Comparison of ENCODE assay signal across 13 mouse cellular contexts in the genomic region with DNA sequence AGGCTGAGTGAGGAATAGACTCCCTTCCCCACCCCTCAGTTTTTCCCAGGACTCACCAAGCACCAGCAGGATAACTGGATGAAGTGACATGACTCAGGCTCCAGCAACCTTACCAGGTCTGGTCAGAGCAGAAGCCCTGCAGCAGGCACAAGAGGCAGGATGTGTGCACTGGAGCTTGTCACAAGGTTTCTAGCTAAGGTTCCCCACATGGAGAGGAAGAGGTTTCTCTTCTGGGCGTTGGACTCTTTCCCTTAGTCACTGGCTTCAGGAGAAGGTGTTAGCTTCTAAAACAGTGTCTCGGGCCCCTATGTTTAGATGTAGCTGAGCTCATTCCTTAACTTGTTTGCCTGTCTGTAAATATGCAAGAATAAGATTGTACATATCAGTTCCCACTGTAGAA. TPM values are rescaled to one million over a fixed set of nuclear protein-coding genes. Genes with fewer than 3 reads are reported as not detected.
DNase-seq lines count a peak whose midpoint lies in the region; ATAC-seq and TF ChIP-seq lines count a peak whose summit lies in the region.
"Had no signal": no experiment of that assay in that cellular context is flagged by ENCODE, and none has a peak within 500 bp of the region (broad histone marks: within the 10 kb centered on the region; RNA-seq: fewer than 3 reads in every experiment).

A gene (minus strand): TSS at position 192 of the 400 bp plus-strand sequence.

- H3K9me3 ChIP-seq in liver, postnatal 0 days (ENCODE audit: low read length) = no peaks in the 10 kb centered on the region
- no peaks in the 10 kb centered on the region for H3K9me3 ChIP-seq in kidney, embryonic 16.5 days (ENCODE audit: low read length)
- no peaks in the 10 kb centered on the region for H3K9me3 ChIP-seq in intestine, postnatal 0 days (ENCODE audit: control insufficient read depth)
- H3K9me3 ChIP-seq: forebrain, embryonic 12.5 days; hindbrain, embryonic 15.5 days; limb, embryonic 15.5 days had no signal

- 61% methylated on average over 2 of the region's 2 CpGs for WGBS in liver, adult 2 months
- WGBS in liver, postnatal 0 days (ENCODE audit: insufficient replicate concordance) = 26% methylated on average over 2 of the region's 2 CpGs
- WGBS in kidney, embryonic 16.5 days = 66% methylated on average over 2 of the region's 2 CpGs
- 63% methylated on average over 2 of the region's 2 CpGs for WGBS in intestine, postnatal 0 days

- H3K27me3 ChIP-seq in liver, adult 2 months (ENCODE audit: control insufficient read depth, insufficient read depth, low read length) = no peaks in the 10 kb centered on the region
- no peaks in the 10 kb centered on the region for H3K27me3 ChIP-seq in liver, postnatal 0 days (ENCODE audit: insufficient read depth, low read length)
- H3K27me3 ChIP-seq in kidney, embryonic 16.5 days (ENCODE audit: insufficient read depth, low read length) = no peaks in the 10 kb centered on the region
- H3K27me3 ChIP-seq in intestine, postnatal 0 days (replicated peaks; ENCODE audit: control insufficient read depth, insufficient read depth, low read length) = no peaks in the 10 kb centered on the region
- H3K27me3 ChIP-seq: forebrain, embryonic 12.5 days; hindbrain, embryonic 15.5 days; limb, embryonic 15.5 days had no signal

- H3K79me2 ChIP-seq in liver, adult 2 months (ENCODE audit: control insufficient read depth, insufficient read depth, low read length) = no peaks in the 10 kb centered on the region

- DNase-seq in liver, adult 2 months (ENCODE audit: extremely low read depth, low read depth, low spot score) = peak; percentile 16
- DNase-seq in liver = no peak
- no peak for DNase-seq in liver, postnatal 0 days
- peak; percentile 42 for DNase-seq in thymus, postnatal 14 days
- DNase-seq in left cerebral cortex, adult 11 months (ENCODE audit: low spot score) = no peak
- DNase-seq: adrenal gland, adult 2 months; midbrain, embryonic 14.5 days had no signal

- no peak within 1 kb of the TSS for H3K9ac ChIP-seq in liver, adult 2 months (ENCODE audit: low read depth, low read length)
- no peak within 1 kb of the TSS for H3K9ac ChIP-seq in liver, postnatal 0 days (replicated peaks)
- no peak within 1 kb of the TSS for H3K9ac ChIP-seq in kidney, embryonic 16.5 days (replicated peaks; ENCODE audit: low read length)
- no peak within 1 kb of the TSS for H3K9ac ChIP-seq in intestine, postnatal 0 days (ENCODE audit: low read depth, low read length)
- H3K9ac ChIP-seq: forebrain, embryonic 12.5 days; hindbrain, embryonic 15.5 days; limb, embryonic 15.5 days had no signal

- peak; percentile 21; the same call in 1 of the 2 replicates for ATAC-seq in liver, postnatal 0 days
- ATAC-seq in kidney, embryonic 16.5 days (ENCODE audit: low FRiP score, low TSS enrichment) = no peak
- no peak for ATAC-seq in intestine, postnatal 0 days

- H3K4me3 ChIP-seq in liver, adult 2 months (ENCODE audit: insufficient read depth, low read depth, low read length) = no peak within 1 kb of the TSS
- peak within 1 kb of the TSS; percentile 66 for H3K4me3 ChIP-seq in bone marrow macrophage, adult 2 months (ENCODE audit: insufficient read depth, low read length)
- H3K4me3 ChIP-seq in liver, postnatal 0 days (ENCODE audit: low read depth, low read length) = no peak within 1 kb of the TSS
- no peak within 1 kb of the TSS for H3K4me3 ChIP-seq in kidney, embryonic 16.5 days (ENCODE audit: low read length)
- H3K4me3 ChIP-seq in intestine, postnatal 0 days (ENCODE audit: low read depth, low read length) = no peak within 1 kb of the TSS
- H3K4me3 ChIP-seq: forebrain, embryonic 12.5 days; hindbrain, embryonic 15.5 days; limb, embryonic 15.5 days had no signal

- H3K36me3 ChIP-seq in liver, adult 2 months (ENCODE audit: control insufficient read depth, insufficient read depth, low read length) = no peaks in the 10 kb centered on the region
- no peaks in the 10 kb centered on the region for H3K36me3 ChIP-seq in liver, postnatal 0 days (replicated peaks; ENCODE audit: insufficient read depth, low read length)
- H3K36me3 ChIP-seq in kidney, embryonic 16.5 days (ENCODE audit: insufficient read depth, low read length) = no peaks in the 10 kb centered on the region
- H3K36me3 ChIP-seq in intestine, postnatal 0 days (ENCODE audit: control insufficient read depth, insufficient read depth) = no peaks in the 10 kb centered on the region
- H3K36me3 ChIP-seq: forebrain, embryonic 12.5 days; hindbrain, embryonic 15.5 days; limb, embryonic 15.5 days had no signal

- H3K27ac ChIP-seq in liver, adult 2 months (replicated peaks; ENCODE audit: insufficient read depth, low read depth, low read length) = no peak within 1 kb of the TSS
- H3K27ac ChIP-seq in bone marrow macrophage, adult 2 months (ENCODE audit: insufficient read depth, low read depth, low read length) = peak within 1 kb of the TSS; percentile 96
- H3K27ac ChIP-seq in liver, postnatal 0 days (ENCODE audit: low read depth) = peak within 1 kb of the TSS; percentile 57
- H3K27ac ChIP-seq in kidney, embryonic 16.5 days (ENCODE audit: low read length) = no peak within 1 kb of the TSS
- no peak within 1 kb of the TSS for H3K27ac ChIP-seq in intestine, postnatal 0 days (ENCODE audit: low read depth, low read length)
- H3K27ac ChIP-seq: forebrain, embryonic 12.5 days; hindbrain, embryonic 15.5 days; limb, embryonic 15.5 days had no signal

- no peak for TF ChIP-seq POLR2A in liver, adult 2 months (IDR thresholded peaks at IDR 0.05; ENCODE audit: extremely low read depth, insufficient read depth, low read length)
- TF ChIP-seq POLR2A in bone marrow macrophage, adult 2 months (IDR thresholded peaks at IDR 0.05; ENCODE audit: borderline replicate concordance, low read depth, low read length) = no peak

- no peak for TF ChIP-seq EP300 in liver, postnatal 0 days (IDR thresholded peaks at IDR 0.05; ENCODE audit: low read depth)

- no peak for TF ChIP-seq CTCF in liver, adult 2 months (IDR thresholded peaks at IDR 0.05; ENCODE audit: low read depth, low read length)
- TF ChIP-seq CTCF in bone marrow macrophage, adult 2 months (IDR thresholded peaks at IDR 0.05; ENCODE audit: low read depth, low read length) = no peak
- TF ChIP-seq CTCF in liver, postnatal 0 days (IDR thresholded peaks at IDR 0.05; ENCODE audit: low read depth) = no peak
- TF ChIP-seq CTCF in intestine, postnatal 0 days (IDR thresholded peaks at IDR 0.05; ENCODE audit: low read depth) = no peak

- no peaks in the 10 kb centered on the region for H3K4me1 ChIP-seq in liver, adult 2 months (ENCODE audit: control insufficient read depth, insufficient read depth, low read length)
- H3K4me1 ChIP-seq in bone marrow macrophage, adult 2 months (ENCODE audit: control insufficient read depth, insufficient read depth, low read length) = peaks cover 23% of the 10 kb centered on the region
- H3K4me1 ChIP-seq in liver, postnatal 0 days (ENCODE audit: insufficient read depth) = no peaks in the 10 kb centered on the region
- no peaks in the 10 kb centered on the region for H3K4me1 ChIP-seq in kidney, embryonic 16.5 days (ENCODE audit: insufficient read depth, low read length)
- H3K4me1 ChIP-seq in intestine, postnatal 0 days (replicated peaks; ENCODE audit: control insufficient read depth, insufficient read depth, low read length) = no peaks in the 10 kb centered on the region
- H3K4me1 ChIP-seq: forebrain, embryonic 12.5 days; hindbrain, embryonic 15.5 days; limb, embryonic 15.5 days had no signal

- H3K4me2 ChIP-seq in liver, postnatal 0 days (ENCODE audit: low read depth, low read length) = peak within 1 kb of the TSS; percentile 40; the same call in 1 of the 2 replicates
- no peak within 1 kb of the TSS for H3K4me2 ChIP-seq in kidney, embryonic 16.5 days (replicated peaks; ENCODE audit: low read depth, low read length)
- no peak within 1 kb of the TSS for H3K4me2 ChIP-seq in intestine, postnatal 0 days (replicated peaks; ENCODE audit: low read depth)
- H3K4me2 ChIP-seq: forebrain, embryonic 12.5 days; hindbrain, embryonic 15.5 days; limb, embryonic 15.5 days had no signal

RNA-seq across cellular contexts. Expression of the gene that starts here (rescaled TPM):
- total RNA-seq in liver, adult 2 months (2014; rRNA removed) = 3.7 and 5.8 TPM in 2 replicates
- 1.4 and 3.7 TPM in 2 replicates for polyA plus RNA-seq in liver, adult 2 months (2012; rRNA removed)
- polyA plus RNA-seq in bone marrow macrophage, adult 2 months (2012; ENCODE audit: insufficient read depth, insufficient read length, missing spikeins) = 116 and 127 TPM in 2 replicates
- polyA plus RNA-seq in liver, postnatal 0 days (2015; fragmentation: Nextera tagmentation; extraction: Ambion mirVana) = 5.0 and 5.3 TPM in 2 replicates
- 0.90 and 1.4 TPM in 2 replicates for polyA plus RNA-seq in kidney, embryonic 16.5 days (2015; fragmentation: Nextera tagmentation; extraction: Ambion mirVana)
- 3.5 and 3.7 TPM in 2 replicates for polyA plus RNA-seq in intestine, postnatal 0 days (2015; fragmentation: Nextera tagmentation; extraction: Ambion mirVana)

Comparison
In these comparisons a context has a peak if more than half of its experiments do, and no peak if none do; other contexts are left out.
1. RNA of the gene that starts here (polyA plus RNA-seq): 116 to 127 TPM in bone marrow macrophage, adult 2 months; 5.0 to 5.3 TPM in liver, postnatal 0 days, 3.5 to 3.7 TPM in intestine, postnatal 0 days, 1.4 to 3.7 TPM in liver, adult 2 months and 0.90 to 1.4 TPM in kidney, embryonic 16.5 days; every median in the first group is over 10 times any median in the second.
2. DNase-seq: peak in liver, adult 2 months (single experiment) and thymus, postnatal 14 days (single experiment); none in liver (single experiment), liver, postnatal 0 days (single experiment) and left cerebral cortex, adult 11 months (single experiment).
3. H3K27ac ChIP-seq: peak in bone marrow macrophage, adult 2 months (single experiment) and liver, postnatal 0 days (single experiment); none in liver, adult 2 months (single experiment), kidney, embryonic 16.5 days (single experiment) and intestine, postnatal 0 days (single experiment).